ENCODE assay signal across 8 mouse cellular contexts in genomic region chr4:129496631-129497030, GRCm38 (mm10). TPM values are rescaled to one million over a fixed set of nuclear protein-coding genes. Genes with fewer than 3 reads are reported as not detected.
A peak's percentile ranks its signal among the peaks of the same experiment; 100 is the strongest.
DNase-seq lines count a peak whose midpoint lies in the region; ATAC-seq and TF ChIP-seq lines count a peak whose summit lies in the region.

No protein-coding gene starts in this region.

- H3K9ac ChIP-seq in heart, embryonic 14.5 days (ENCODE audit: low read length) = peak overlapping the region; percentile 3; the same call in 1 of the 2 replicates

- WGBS in thymus, adult 2 months = 8% methylated on average over 6 of the region's 6 CpGs
- 30% methylated on average over 6 of the region's 6 CpGs for WGBS in heart, embryonic 14.5 days

- H3K4me2 ChIP-seq in heart, embryonic 14.5 days (ENCODE audit: low read length) = peak overlapping the region; percentile 29

- no peak for TF ChIP-seq POLR2A in thymus, adult 2 months (IDR thresholded peaks at IDR 0.05; ENCODE audit: control insufficient read depth, extremely low read depth, insufficient read depth, low read length, poor library complexity)

- ATAC-seq in heart, embryonic 14.5 days (ENCODE audit: insufficient number of reproducible peaks, insufficient read depth, low FRiP score, low read depth) = 0 out of 2 replicates have a peak, but pooled peaks have one; percentile 7
- no peak for ATAC-seq in erythroblast, adult 5-6 weeks (replicated peaks; ENCODE audit: low FRiP score, poor library complexity, severe bottlenecking)

- no peaks in the 10 kb centered on the region; the same call in 1 of the 2 replicates for H3K27me3 ChIP-seq in thymus, adult 2 months (ENCODE audit: control insufficient read depth, insufficient read depth, low read length)
- peaks cover 9% of the 10 kb centered on the region for H3K27me3 ChIP-seq in heart, embryonic 14.5 days (ENCODE audit: control insufficient read depth, insufficient read depth, low read length)
- H3K27me3 ChIP-seq in megakaryocyte, embryonic 14.5 days (replicated peaks) = peaks cover 29% of the 10 kb centered on the region

- no peaks in the 10 kb centered on the region for H3K9me3 ChIP-seq in heart, embryonic 14.5 days (ENCODE audit: control insufficient read depth, low read length)
- no peaks in the 10 kb centered on the region for H3K9me3 ChIP-seq in megakaryocyte, embryonic 14.5 days

- H3K36me3 ChIP-seq in thymus, adult 2 months (ENCODE audit: control insufficient read depth, insufficient read depth, low read length) = no peaks in the 10 kb centered on the region
- no peaks in the 10 kb centered on the region for H3K36me3 ChIP-seq in heart, embryonic 14.5 days (ENCODE audit: control insufficient read depth, insufficient read depth, low read length)
- H3K36me3 ChIP-seq in megakaryocyte, embryonic 14.5 days (replicated peaks; ENCODE audit: low read length) = no peaks in the 10 kb centered on the region

- peaks cover 26% of the 10 kb centered on the region for H3K4me1 ChIP-seq in thymus, adult 2 months (replicated peaks; ENCODE audit: control insufficient read depth, insufficient read depth, low read length)
- peaks cover 19 to 25% of the 10 kb centered on the region in 2 experiments for H3K4me1 ChIP-seq in heart, embryonic 14.5 days (ENCODE audit: control insufficient read depth in 2 of 2, insufficient read depth in 2 of 2, low read length in 2 of 2)
- peaks cover 72% of the 10 kb centered on the region for H3K4me1 ChIP-seq in megakaryocyte, embryonic 14.5 days

- TF ChIP-seq CTCF in thymus, adult 2 months (IDR thresholded peaks at IDR 0.05; ENCODE audit: borderline replicate concordance, control insufficient read depth, extremely low read depth, insufficient read depth, low read length, poor library complexity) = no peak

- peak; percentile 20 for DNase-seq in thymus, adult 2 months
- DNase-seq in thymus, postnatal 10 days (ENCODE audit: low spot score in 2 of 2) = no peak
- peak; percentile 63 to 77 for DNase-seq in kidney, postnatal 25 days
- DNase-seq in thymus, postnatal 36 days = peak; percentile 16 to 33
- DNase-seq in cerebellum, adult 9-11 months = no peak

- H3K4me3 ChIP-seq in thymus, adult 2 months (ENCODE audit: control insufficient read depth, insufficient read depth, low read length) = no peak overlapping the region
- H3K4me3 ChIP-seq in heart, embryonic 14.5 days (ENCODE audit: control insufficient read depth in 1 of 2, insufficient read depth in 1 of 2, low read depth in 1 of 2, low read length in 2 of 2) = no peak overlapping the region
- H3K4me3 ChIP-seq in megakaryocyte, embryonic 14.5 days (replicated peaks) = peak overlapping the region; percentile 84

- H3K27ac ChIP-seq in thymus, adult 2 months (ENCODE audit: control insufficient read depth, insufficient read depth, low read length) = no peak overlapping the region
- peak overlapping the region; percentile 76 to 78 for H3K27ac ChIP-seq in heart, embryonic 14.5 days (replicated peaks in 1 of 2; ENCODE audit: control insufficient read depth in 1 of 2, insufficient read depth in 1 of 2, low read depth in 2 of 2, low read length in 2 of 2)

RNA-seq across cellular contexts. Expression of gene Fam229a, which starts 5.6 kb away (rescaled TPM):
- polyA plus RNA-seq in thymus, adult 2 months (2012; rRNA removed) = 0.92 and 1.1 TPM in 2 replicates
- not detected in 2 replicates for polyA plus RNA-seq in heart, embryonic 14.5 days (2014; fragmentation: Nextera tagmentation; extraction: Ambion mirVana)
- 2.1 TPM in 1 of 2 replicates, not detected in the other for polyA plus RNA-seq in megakaryocyte, embryonic 14.5 days (2012; ENCODE audit: insufficient read depth, low replicate concordance)
- total RNA-seq in erythroblast, adult 5-6 weeks (2015; ENCODE audit: low replicate concordance) = 3.3 TPM in 1 of 2 replicates, not detected in the other
- total RNA-seq in erythroblast, adult 5-6 weeks (2017; ENCODE audit: low replicate concordance) = 0.68 and 2.1 TPM in 2 replicates

RNA-seq across cellular contexts. Expression of gene Tssk3, which starts 5.8 kb away (rescaled TPM):
- polyA plus RNA-seq in thymus, adult 2 months (2012; rRNA removed) = not detected in 2 replicates
- not detected in 2 replicates for polyA plus RNA-seq in heart, embryonic 14.5 days (2014; fragmentation: Nextera tagmentation; extraction: Ambion mirVana)
- polyA plus RNA-seq in megakaryocyte, embryonic 14.5 days (2012; ENCODE audit: insufficient read depth, low replicate concordance) = not detected in 2 replicates
- total RNA-seq in erythroblast, adult 5-6 weeks (2015; ENCODE audit: low replicate concordance) = not detected in 2 replicates
- not detected in 2 replicates for total RNA-seq in erythroblast, adult 5-6 weeks (2017; ENCODE audit: low replicate concordance)

RNA-seq across cellular contexts. Expression of gene Marcksl1, which starts 16.8 kb away (rescaled TPM):
- 152 and 190 TPM in 2 replicates for polyA plus RNA-seq in thymus, adult 2 months (2012; rRNA removed)
- polyA plus RNA-seq in heart, embryonic 14.5 days (2014; fragmentation: Nextera tagmentation; extraction: Ambion mirVana) = 301 and 313 TPM in 2 replicates
- 5.0 and 61.7 TPM in 2 replicates for polyA plus RNA-seq in megakaryocyte, embryonic 14.5 days (2012; ENCODE audit: insufficient read depth, low replicate concordance)
- total RNA-seq in erythroblast, adult 5-6 weeks (2015; ENCODE audit: low replicate concordance) = 12.5 and 23.4 TPM in 2 replicates
- 7.4 and 13.1 TPM in 2 replicates for total RNA-seq in erythroblast, adult 5-6 weeks (2017; ENCODE audit: low replicate concordance)

RNA-seq across cellular contexts. Expression of gene Bsdc1, which starts 35.2 kb away (rescaled TPM):
- polyA plus RNA-seq in thymus, adult 2 months (2012; rRNA removed) = 21.5 and 27.1 TPM in 2 replicates
- 23.2 and 25.5 TPM in 2 replicates for polyA plus RNA-seq in heart, embryonic 14.5 days (2014; fragmentation: Nextera tagmentation; extraction: Ambion mirVana)
- polyA plus RNA-seq in megakaryocyte, embryonic 14.5 days (2012; ENCODE audit: insufficient read depth, low replicate concordance) = 19.2 and 43.3 TPM in 2 replicates
- 720 and 842 TPM in 2 replicates for total RNA-seq in erythroblast, adult 5-6 weeks (2015; ENCODE audit: low replicate concordance)
- 1,074 and 1,469 TPM in 2 replicates for total RNA-seq in erythroblast, adult 5-6 weeks (2017; ENCODE audit: low replicate concordance)

RNA-seq across cellular contexts. Expression of gene Hdac1, which starts 45.9 kb away (rescaled TPM):
- polyA plus RNA-seq in thymus, adult 2 months (2012; rRNA removed) = 198 and 201 TPM in 2 replicates
- 123 and 124 TPM in 2 replicates for polyA plus RNA-seq in heart, embryonic 14.5 days (2014; fragmentation: Nextera tagmentation; extraction: Ambion mirVana)
- 6.0 and 38.0 TPM in 2 replicates for polyA plus RNA-seq in megakaryocyte, embryonic 14.5 days (2012; ENCODE audit: insufficient read depth, low replicate concordance)
- total RNA-seq in erythroblast, adult 5-6 weeks (2015; ENCODE audit: low replicate concordance) = 41.1 and 45.8 TPM in 2 replicates
- total RNA-seq in erythroblast, adult 5-6 weeks (2017; ENCODE audit: low replicate concordance) = 27.0 and 42.9 TPM in 2 replicates

Comparison
In these comparisons a context has a peak if more than half of its experiments do, and no peak if none do; other contexts are left out.
1. DNase-seq: peak in thymus, adult 2 months (single experiment), kidney, postnatal 25 days (2 of 2) and thymus, postnatal 36 days (2 of 2); none in thymus, postnatal 10 days (0 of 2) and cerebellum, adult 9-11 months (single experiment).